ENCODE assay signal across 8 mouse cellular contexts in the genomic region with DNA sequence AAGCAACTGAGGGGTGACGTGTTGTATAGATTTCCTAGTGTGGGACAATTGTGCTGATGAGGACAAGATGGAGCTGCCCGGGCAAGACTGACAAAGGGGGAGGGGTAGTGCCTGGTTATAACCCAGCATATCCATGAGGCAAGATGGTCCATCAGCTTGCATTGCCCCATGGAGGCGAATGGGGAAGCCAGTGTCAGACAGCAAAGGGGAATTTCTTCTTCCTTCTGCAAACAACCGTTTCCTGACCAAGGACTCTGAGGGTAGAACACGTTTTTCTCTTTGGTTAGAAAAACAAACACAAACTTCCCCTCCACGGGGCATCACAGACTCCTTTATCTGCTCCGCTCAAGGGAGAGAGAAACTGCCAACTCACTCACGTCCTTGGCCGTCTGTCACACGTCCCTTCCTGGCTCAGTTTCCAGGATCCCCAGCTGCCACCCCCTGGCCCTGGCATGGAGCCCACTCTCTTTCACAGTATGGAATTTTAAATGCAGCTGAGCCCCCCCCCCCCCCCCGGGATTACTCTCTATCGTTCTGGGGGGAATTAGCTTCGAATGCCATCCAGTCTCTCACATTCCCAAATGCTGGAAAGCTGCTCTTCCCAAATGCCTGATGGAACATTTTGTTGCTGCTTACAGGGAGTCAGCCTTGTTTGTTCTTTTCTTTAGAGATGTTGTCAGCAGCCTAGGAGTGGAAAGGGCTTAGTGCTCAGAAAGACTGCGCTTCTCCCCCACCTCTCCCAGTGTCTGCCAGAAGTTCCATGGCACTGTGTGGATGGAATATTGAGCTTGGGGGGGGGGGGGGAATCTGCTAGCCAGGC.
DNase-seq lines count a peak whose midpoint lies in the region; ATAC-seq and TF ChIP-seq lines count a peak whose summit lies in the region.

No protein-coding gene starts in this region.

- WGBS in heart, embryonic 10.5 days, result 10% methylated on average over 14 of the region's 14 CpGs

- no peaks in the 10 kb centered on the region for H3K27me3 ChIP-seq in C2C12 (ENCODE audit: control insufficient read depth, insufficient read depth, insufficient read length)
- no peaks in the 10 kb centered on the region for H3K27me3 ChIP-seq in heart, embryonic 10.5 days (ENCODE audit: insufficient read depth, poor library complexity, severe bottlenecking)

- H3K9me3 ChIP-seq in heart, embryonic 10.5 days, result no peaks in the 10 kb centered on the region

- no peaks in the 10 kb centered on the region for H3K36me3 ChIP-seq in C2C12 (ENCODE audit: control insufficient read depth, insufficient read depth)
- H3K36me3 ChIP-seq in heart, embryonic 10.5 days, result no peaks in the 10 kb centered on the region

- H3K79me3 ChIP-seq in C2C12 (ENCODE audit: low read depth), result no peaks in the 10 kb centered on the region

- no peak overlapping the region for H3K4me3 ChIP-seq in C2C12 (ENCODE audit: insufficient read depth, poor library complexity, severe bottlenecking)
- H3K4me3 ChIP-seq in heart, embryonic 10.5 days, result peak overlapping the region; percentile 43

- TF ChIP-seq CTCF in C2C12 (IDR thresholded peaks at IDR 0.05; ENCODE audit: control insufficient read depth, insufficient read depth, insufficient read length), result no peak

- H3K27ac ChIP-seq in heart, embryonic 10.5 days, result peak overlapping the region; percentile 82

- no peaks in the 10 kb centered on the region for H3K79me2 ChIP-seq in C2C12 (ENCODE audit: control insufficient read depth, insufficient read depth)

- ATAC-seq in common myeloid progenitor, adult 5-6 weeks (replicated peaks; ENCODE audit: low read depth, poor library complexity, severe bottlenecking), result peak; percentile 90
- ATAC-seq in neutrophil, adult 5-6 weeks (ENCODE audit: extremely low read depth, insufficient number of reproducible peaks, low FRiP score, poor library complexity, severe bottlenecking), result peak; percentile 57

- peaks cover 29% of the 10 kb centered on the region for H3K4me1 ChIP-seq in heart, embryonic 10.5 days

- peak; percentile 51 for DNase-seq in MN1 (ENCODE audit: low spot score)
- DNase-seq in heart, embryonic 10.5 days (ENCODE audit: low spot score), result peak; percentile 83
- DNase-seq in layer of hippocampus, postnatal 14 days (ENCODE audit: low spot score in 2 of 2), result peak; percentile 70 to 78
- peak; percentile 66 for DNase-seq in lung, postnatal 14 days
- DNase-seq in urinary bladder, adult 18-20 months (ENCODE audit: low spot score in 2 of 2), result no peak

- no peak overlapping the region for H3ac ChIP-seq in C2C12 (ENCODE audit: control insufficient read depth, insufficient read length, low read depth)

TF ChIP-seq in C2C12, 6 proteins besides CTCF, POLR2A, EP300 and RAD21:
- no peak for TF ChIP-seq USF1 (IDR thresholded peaks at IDR 0.05; ENCODE audit: low read depth)
- TF ChIP-seq MAX (IDR thresholded peaks at IDR 0.05), result peak; percentile 38

Comparison
In these comparisons a context has a peak if more than half of its experiments do, and no peak if none do; other contexts are left out.
1. DNase-seq: peak in MN1 (single experiment), heart, embryonic 10.5 days (single experiment), layer of hippocampus, postnatal 14 days (2 of 2) and lung, postnatal 14 days (single experiment); none in urinary bladder, adult 18-20 months (0 of 2).